Mouse (Mus musculus) liver, embryonic 12.5 days (tissue): ENCODE measurements around the gene Clip1. TPM values are rescaled to one million over a fixed set of nuclear protein-coding genes. Genes with fewer than 3 reads are reported as not detected.

ENCODE experiments used
- ATAC-seq: fragments of 200-750 bp; cut with Nextera tagmentation; 2 replicates; pipeline ENCODE4 v1.8.0; 2017; ENCODE audit warnings: moderate number of reproducible peaks, mild to moderate bottlenecking, moderate library complexity
- H3K27ac ChIP-seq: fragments of 300-500 bp; sonication (generic); 2 replicates; pipeline ENCODE4 v1.5.1; 2016; ENCODE audit warnings: mild to moderate bottlenecking
- H3K27me3 ChIP-seq: fragments of 300-500 bp; sonication (generic); replicated peaks from 2 replicates; pipeline ENCODE4 v1.6.1; 2016; ENCODE audit warnings: mild to moderate bottlenecking, moderate library complexity
- H3K36me3 ChIP-seq: fragments of 300-500 bp; sonication (generic); 2 replicates; pipeline ENCODE4 v1.6.1; 2016; ENCODE audit warnings: mild to moderate bottlenecking, moderate library complexity
- H3K4me1 ChIP-seq: fragments of 300-500 bp; sonication (generic); 2 replicates; pipeline ENCODE4 v1.6.1; 2016
- H3K4me2 ChIP-seq: fragments of 300-500 bp; sonication (generic); 2 replicates; pipeline ENCODE4 v1.6.1; 2016; ENCODE audit warnings: mild to moderate bottlenecking, moderate library complexity
- H3K4me3 ChIP-seq: fragments of 300-500 bp; sonication (generic); 2 replicates; pipeline ENCODE4 v1.5.1; 2016; ENCODE audit warnings: mild to moderate bottlenecking, moderate library complexity
- H3K9ac ChIP-seq: fragments of 300-500 bp; sonication (generic); 2 replicates; pipeline ENCODE4 v1.6.1; 2016; ENCODE audit warnings: mild to moderate bottlenecking, moderate library complexity
- H3K9me3 ChIP-seq: fragments of 300-500 bp; sonication (generic); replicated peaks from 2 replicates; pipeline ENCODE4 v1.6.1; 2016; ENCODE audit warnings: mild to moderate bottlenecking, moderate library complexity
- WGBS: fragments of 180-500 bp; shearing (Covaris S2); methylation state at CpG from one replicate; pipeline ENCODE4 v1.1.7; 2016; ENCODE audit not compliant: insufficient replicate concordance; 5-methylcytosine and 5-hydroxymethylcytosine counted together
- polyA plus RNA-seq: library from polyadenylated mRNA; unstranded; fragments of >200 nt; fragmentation: Nextera tagmentation; extraction: Ambion mirVana; gene quantifications from 2 replicates; pipeline ENCODE4 v1.2.1, GENCODE M21; 2016

The Clip1 gene
- polyA plus RNA-seq, 1 experiment from 2014 or later = 17.6 TPM

DNA sequence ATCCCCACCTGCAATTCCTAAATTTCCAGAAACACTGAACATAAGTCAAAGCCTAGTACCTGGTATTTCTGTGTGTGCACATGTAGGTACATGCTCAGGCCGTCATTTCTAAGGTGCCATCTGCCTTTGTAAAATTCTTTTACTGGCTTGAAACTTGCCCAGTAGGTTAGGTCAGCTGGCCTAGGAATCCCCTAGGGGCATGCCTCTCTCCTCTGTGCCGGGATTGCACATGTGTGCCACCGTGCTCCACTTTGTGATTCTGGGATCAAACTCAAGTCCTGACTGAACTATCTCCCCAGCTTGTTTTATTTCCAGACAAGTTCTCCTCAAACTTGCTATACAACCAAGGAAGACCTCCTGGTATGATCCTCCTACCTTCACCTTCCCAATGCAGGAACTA is 107.7 kb downstream of the Clip1 start:
- Histone ChIP-seq H3K4me1 (peaks cover 19% of the 10 kb centered on the region), H3K27ac (no peak overlapping the region), H3K4me2 (no peak overlapping the region), H3K27me3 (no peaks in the 10 kb centered on the region), H3K4me3 (no peak overlapping the region), H3K9ac (no peak overlapping the region), H3K36me3 (peaks cover 21% of the 10 kb centered on the region), H3K9me3 (no peaks in the 10 kb centered on the region)
- WGBS = 81% methylated on average over 3 of the region's 3 CpGs
- ATAC-seq = no peak

DNA sequence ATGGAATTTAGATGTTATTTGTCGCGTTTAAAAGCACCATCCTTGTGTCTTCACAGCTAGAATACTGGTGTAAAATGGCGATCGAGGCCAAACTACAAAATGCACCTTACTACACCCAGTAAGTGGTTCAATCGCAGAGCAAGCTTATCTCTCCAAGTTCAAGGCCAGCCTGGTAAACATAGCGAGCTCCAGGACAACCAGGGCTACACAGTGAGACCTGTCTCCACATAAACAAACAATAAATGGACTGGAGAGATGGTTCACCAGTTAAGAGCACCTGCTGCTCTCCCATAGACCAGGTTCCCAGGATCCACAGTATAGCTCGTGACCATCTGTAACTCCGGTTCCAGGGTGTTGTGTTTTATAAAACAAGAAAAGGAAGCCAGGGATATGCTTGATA is 111.1 kb downstream of the Clip1 start:
- 49% methylated on average over 8 of the region's 8 CpGs for WGBS

DNA sequence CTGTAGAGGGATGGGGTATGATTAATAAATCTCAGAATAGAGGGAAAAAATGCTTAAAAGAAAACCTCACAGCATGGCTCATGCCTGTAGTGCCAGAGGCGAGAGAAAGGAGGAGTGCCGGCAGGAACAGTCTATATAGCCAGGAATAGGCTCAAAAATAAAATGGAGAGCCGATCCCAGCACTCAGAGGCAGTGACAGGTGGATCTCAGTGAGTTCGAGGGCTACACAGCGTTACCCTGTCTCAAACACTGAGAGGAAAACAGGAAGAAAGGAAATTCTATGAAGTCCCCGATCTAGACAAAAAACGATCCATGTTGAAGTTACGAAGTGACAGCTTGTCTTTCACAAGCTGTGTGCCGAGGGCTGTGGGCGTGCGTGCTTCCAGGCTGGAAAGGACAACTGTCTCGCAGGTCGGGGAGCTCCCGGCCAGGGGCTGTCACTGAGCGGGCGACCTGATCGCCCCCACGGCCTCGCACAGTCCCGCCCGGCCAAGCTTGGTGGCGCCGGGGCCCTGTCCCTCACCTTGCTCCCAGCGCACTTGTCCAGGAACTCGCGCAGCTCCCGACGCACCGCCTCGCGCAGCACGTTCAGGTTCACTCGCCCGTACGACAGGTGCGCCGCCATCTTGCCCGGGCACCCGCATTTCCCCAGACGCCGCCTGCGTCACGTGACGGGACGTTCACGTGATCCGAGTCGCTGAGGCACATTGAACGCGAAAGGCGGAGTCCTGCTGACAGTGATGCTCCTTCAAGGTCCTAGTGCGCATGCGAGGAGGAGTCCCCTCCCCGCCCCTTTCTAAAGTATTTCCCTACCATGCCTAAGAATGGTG is 111.8 kb downstream of the Clip1 start, which contains the start of gene Vps33a:
TSS of gene Vps33a (minus strand) at position 682 of the 830 bp plus-strand sequence.
- Histone ChIP-seq H3K9ac (peak within 1 kb of the TSS; percentile 91), H3K36me3 (peaks cover 33% of the 10 kb centered on the region), H3K9me3 (no peaks in the 10 kb centered on the region), H3K27me3 (no peaks in the 10 kb centered on the region), H3K27ac (peak within 1 kb of the TSS; percentile 75), H3K4me1 (peaks cover 23% of the 10 kb centered on the region), H3K4me2 (peak within 1 kb of the TSS; percentile 93), H3K4me3 (peak within 1 kb of the TSS; percentile 94)
- WGBS = 2% methylated on average over 54 of the region's 54 CpGs
- ATAC-seq = peak; percentile 90

More for the DNA sequence above, 111.1 kb downstream of the Clip1 start:
- Histone ChIP-seq H3K9me3 (no peaks in the 10 kb centered on the region), H3K4me3 (peak overlapping the region; percentile 94), H3K4me1 (peaks cover 23% of the 10 kb centered on the region), H3K27me3 (no peaks in the 10 kb centered on the region), H3K36me3 (peaks cover 25% of the 10 kb centered on the region), H3K27ac (0 out of 2 replicates have a peak overlapping the region, but pooled peaks have one; percentile 17), H3K4me2 (peak overlapping the region; percentile 93), H3K9ac (peak overlapping the region; percentile 37; the same call in 1 of the 2 replicates)
- ATAC-seq = 0 out of 2 replicates have a peak, but pooled peaks have one; percentile 19

DNA sequence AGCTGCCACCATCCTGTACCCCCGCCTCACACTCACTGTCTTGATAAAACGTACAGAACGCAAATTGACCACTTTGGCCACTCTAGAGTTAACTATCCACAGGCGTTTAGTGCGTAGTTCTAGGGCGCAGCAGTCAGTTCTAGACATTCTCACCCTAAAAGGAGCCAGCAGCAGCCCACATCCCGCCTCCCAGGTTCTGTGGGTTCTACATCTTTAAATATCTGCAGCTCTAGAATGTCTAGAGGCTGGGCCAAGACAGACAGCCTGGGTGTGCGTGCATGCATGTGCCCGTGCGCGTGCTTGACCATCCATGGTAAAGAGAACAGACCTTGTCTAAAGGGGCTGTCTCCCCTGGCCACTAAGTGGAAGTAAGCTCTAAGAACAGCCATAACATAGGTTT is 123.3 kb downstream of the Clip1 start:
- Histone ChIP-seq H3K36me3 (peaks cover 98% of the 10 kb centered on the region), H3K27ac (no peak overlapping the region), H3K9me3 (no peaks in the 10 kb centered on the region), H3K27me3 (no peaks in the 10 kb centered on the region), H3K4me3 (no peak overlapping the region), H3K4me1 (peaks cover 5% of the 10 kb centered on the region; the same call in 1 of the 2 replicates), H3K9ac (no peak overlapping the region), H3K4me2 (no peak overlapping the region)
- no peak for ATAC-seq
- WGBS = 92% methylated on average over 11 of the region's 11 CpGs

DNA sequence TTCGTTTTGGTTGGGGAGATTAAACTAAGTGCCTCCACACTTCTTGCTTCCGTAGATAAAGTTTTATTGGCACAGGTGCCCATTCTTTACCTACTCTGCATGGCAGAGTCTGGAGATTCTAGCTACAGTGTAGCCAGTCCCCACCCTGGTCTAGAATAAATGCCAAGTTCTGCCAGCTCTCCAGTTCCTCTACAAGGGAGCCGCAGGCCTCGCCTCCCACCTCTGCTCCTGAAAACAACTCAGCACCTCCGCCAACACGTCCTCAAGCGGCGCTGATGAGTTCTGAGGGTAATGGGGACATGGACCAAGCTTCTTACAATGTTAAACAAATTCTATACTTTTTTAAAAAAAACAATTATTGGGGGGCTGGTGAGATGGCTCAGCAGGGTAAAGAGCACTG is 124.8 kb downstream of the Clip1 start:
- H3K4me2 ChIP-seq = no peak overlapping the region
- no peak overlapping the region for H3K27ac ChIP-seq
- no peak for ATAC-seq
- H3K4me1 ChIP-seq = peaks cover 17% of the 10 kb centered on the region
- H3K4me3 ChIP-seq = no peak overlapping the region
- WGBS = 86% methylated on average over 8 of the region's 8 CpGs
- no peaks in the 10 kb centered on the region for H3K27me3 ChIP-seq
- H3K9me3 ChIP-seq = no peaks in the 10 kb centered on the region
- no peak overlapping the region for H3K9ac ChIP-seq
- H3K36me3 ChIP-seq = peaks cover 91% of the 10 kb centered on the region

DNA sequence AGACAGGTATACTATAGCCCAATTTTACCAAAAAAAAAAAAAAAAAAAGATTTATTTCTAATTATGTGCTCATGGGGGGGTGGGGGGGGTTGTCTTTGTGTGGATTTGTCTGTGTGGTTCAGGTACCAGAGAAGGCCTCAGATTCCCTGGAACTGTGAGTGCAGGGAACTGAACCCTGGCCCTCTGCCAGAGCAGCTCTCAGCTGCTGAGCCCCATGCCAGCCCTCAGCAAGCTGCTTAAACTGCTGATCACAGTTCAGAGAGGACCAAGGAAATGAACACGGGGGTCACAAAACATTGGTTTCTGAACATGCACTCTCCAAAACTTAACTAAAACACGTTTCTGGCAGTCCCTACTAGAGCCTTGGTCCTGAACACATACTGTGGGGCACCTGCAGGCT is 128.0 kb downstream of the Clip1 start:
- Histone ChIP-seq H3K9me3 (no peaks in the 10 kb centered on the region), H3K4me3 (no peak overlapping the region), H3K9ac (no peak overlapping the region), H3K36me3 (peaks cover 67% of the 10 kb centered on the region), H3K4me1 (peaks cover 17% of the 10 kb centered on the region), H3K27me3 (no peaks in the 10 kb centered on the region), H3K4me2 (no peak overlapping the region), H3K27ac (peak overlapping the region; percentile 48; the same call in 1 of the 2 replicates)
- WGBS = 61% methylated on average over 2 of the region's 2 CpGs
- ATAC-seq = no peak

DNA sequence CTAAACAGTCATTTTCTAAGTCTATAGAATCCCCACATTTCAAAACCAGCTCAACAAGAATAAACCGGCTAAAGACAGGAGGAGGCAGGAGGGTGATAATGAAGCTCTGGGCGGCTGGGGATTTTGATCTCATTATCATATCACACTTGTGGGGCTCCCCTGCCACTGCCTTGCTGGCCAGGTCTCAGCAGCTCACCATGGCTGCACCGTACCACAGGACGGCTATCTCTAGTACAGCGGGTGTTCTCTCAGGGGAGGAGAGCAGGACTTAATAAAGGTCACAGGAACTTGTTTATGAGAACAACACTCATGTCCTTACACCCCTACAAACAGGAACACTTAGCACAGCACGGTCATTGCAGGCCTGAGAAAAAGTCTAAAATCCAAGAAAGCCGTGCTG is 128.7 kb downstream of the Clip1 start:
- no peaks in the 10 kb centered on the region for H3K27me3 ChIP-seq
- H3K9me3 ChIP-seq = no peaks in the 10 kb centered on the region
- 0 out of 2 replicates have a peak overlapping the region, but pooled peaks have one; percentile 3 for H3K9ac ChIP-seq
- H3K4me2 ChIP-seq = peak overlapping the region; percentile 34
- H3K4me1 ChIP-seq = peaks cover 17% of the 10 kb centered on the region
- 59% methylated on average over 7 of the region's 7 CpGs for WGBS
- peak overlapping the region; percentile 64; the same call in 1 of the 2 replicates for H3K27ac ChIP-seq
- peaks cover 60% of the 10 kb centered on the region for H3K36me3 ChIP-seq
- peak; percentile 96 for ATAC-seq
- H3K4me3 ChIP-seq = no peak overlapping the region

DNA sequence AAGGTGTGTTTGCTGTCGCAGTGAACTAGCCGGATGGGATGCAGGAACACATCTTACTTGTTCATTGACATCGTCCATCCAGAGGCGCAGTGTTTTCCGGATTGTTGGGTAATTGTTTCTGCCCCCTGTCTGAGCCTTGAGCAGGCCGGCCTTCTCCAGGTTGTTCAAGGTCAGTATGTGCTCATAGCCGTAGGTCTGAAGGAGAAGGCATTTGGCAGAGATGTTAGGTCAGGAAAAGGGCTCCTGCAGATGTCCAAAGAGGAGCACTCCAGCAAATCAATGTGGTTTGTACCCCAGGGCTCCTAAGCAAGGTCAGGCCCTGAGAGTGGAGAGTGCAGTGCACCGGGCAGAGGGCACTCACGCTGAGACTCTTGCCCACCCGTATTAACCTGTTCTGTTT is 150.6 kb downstream of the Clip1 start:
- ATAC-seq = no peak
- no peak overlapping the region for H3K4me2 ChIP-seq
- no peak overlapping the region for H3K27ac ChIP-seq
- no peak overlapping the region for H3K9ac ChIP-seq
- no peak overlapping the region for H3K4me3 ChIP-seq
- H3K9me3 ChIP-seq = no peaks in the 10 kb centered on the region
- peaks cover 85% of the 10 kb centered on the region for H3K36me3 ChIP-seq
- H3K4me1 ChIP-seq = no peaks in the 10 kb centered on the region
- 85% methylated on average over 10 of the region's 10 CpGs for WGBS
- H3K27me3 ChIP-seq = no peaks in the 10 kb centered on the region

DNA sequence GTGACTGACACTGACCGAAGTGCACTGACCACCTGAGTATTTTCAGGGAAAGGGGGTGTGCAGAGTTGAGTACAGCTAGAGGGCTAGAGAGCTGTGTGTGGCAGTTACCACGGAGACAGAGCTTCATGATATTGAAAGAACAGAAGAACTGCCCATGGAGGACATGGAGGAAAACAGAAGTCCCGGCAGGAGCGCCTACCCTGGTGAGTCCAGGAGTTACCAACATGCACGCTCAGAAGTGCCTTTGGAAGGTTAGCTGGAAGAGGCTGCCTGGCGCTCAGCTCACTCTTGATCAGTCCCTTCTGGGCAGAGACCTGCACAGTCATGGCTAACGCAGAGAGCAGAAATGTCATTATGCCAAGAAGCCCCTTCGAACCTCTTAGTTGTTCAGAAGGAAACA is 154.4 kb downstream of the Clip1 start:
- H3K4me1 ChIP-seq = peaks cover 7% of the 10 kb centered on the region
- H3K4me2 ChIP-seq = no peak overlapping the region
- ATAC-seq = no peak
- no peak overlapping the region for H3K27ac ChIP-seq
- no peak overlapping the region for H3K9ac ChIP-seq
- H3K36me3 ChIP-seq = peaks cover 70% of the 10 kb centered on the region
- H3K9me3 ChIP-seq = no peaks in the 10 kb centered on the region
- no peaks in the 10 kb centered on the region for H3K27me3 ChIP-seq
- 79% methylated on average over 8 of the region's 8 CpGs for WGBS
- H3K4me3 ChIP-seq = no peak overlapping the region

DNA sequence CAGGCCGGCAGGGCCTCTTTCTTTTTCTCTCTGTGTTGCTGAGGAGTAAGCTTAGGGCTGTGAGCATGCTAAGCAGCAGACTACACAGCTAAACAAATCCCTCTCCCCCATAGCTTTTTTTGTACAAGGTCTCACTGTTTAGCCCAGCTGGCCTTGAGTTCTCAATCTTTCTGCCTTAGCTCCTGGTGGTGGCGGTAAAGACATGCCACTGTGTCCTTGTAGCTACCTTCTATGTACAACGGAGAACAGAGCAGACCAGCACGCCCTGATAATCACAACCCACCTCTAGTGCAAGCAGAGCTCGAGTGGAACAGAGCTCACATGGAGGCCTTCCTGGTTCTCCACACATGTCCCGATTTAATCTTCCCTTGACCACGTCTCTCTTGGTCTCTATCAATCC is 155.8 kb downstream of the Clip1 start:
- no peaks in the 10 kb centered on the region for H3K27me3 ChIP-seq
- ATAC-seq = no peak
- H3K27ac ChIP-seq = no peak overlapping the region
- H3K4me3 ChIP-seq = no peak overlapping the region
- H3K36me3 ChIP-seq = peaks cover 57% of the 10 kb centered on the region
- no peaks in the 10 kb centered on the region for H3K9me3 ChIP-seq
- H3K4me2 ChIP-seq = no peak overlapping the region
- 72% methylated on average over 7 of the region's 7 CpGs for WGBS
- H3K4me1 ChIP-seq = peaks cover 15% of the 10 kb centered on the region
- no peak overlapping the region for H3K9ac ChIP-seq
